Mouse (Mus musculus) heart, postnatal 36 days (tissue): ENCODE results near the gene Adam17. TPM values are rescaled to one million over a fixed set of nuclear protein-coding genes. Genes with fewer than 3 reads are reported as not detected.

Experiments
- DNase-seq, 2 experiments: peaks; one replicate each; pipeline ENCODE4 v3.0.0; 2021 to 2022
- intact Hi-C: fragments of 180-260 bp; cut with DNase I; formaldehyde crosslinking; loops from one replicate; pipeline ENCODE4 v1.15.1; 2025
- total RNA-seq, 2 experiments: library from RNA; stranded (reverse); gene quantifications; 2 replicates each; pipeline ENCODE4 v1.2.3; 2021

Adam17 gene
- total RNA-seq, 2 experiments from 2014 or later: 48.2 to 54.3 TPM

DNA sequence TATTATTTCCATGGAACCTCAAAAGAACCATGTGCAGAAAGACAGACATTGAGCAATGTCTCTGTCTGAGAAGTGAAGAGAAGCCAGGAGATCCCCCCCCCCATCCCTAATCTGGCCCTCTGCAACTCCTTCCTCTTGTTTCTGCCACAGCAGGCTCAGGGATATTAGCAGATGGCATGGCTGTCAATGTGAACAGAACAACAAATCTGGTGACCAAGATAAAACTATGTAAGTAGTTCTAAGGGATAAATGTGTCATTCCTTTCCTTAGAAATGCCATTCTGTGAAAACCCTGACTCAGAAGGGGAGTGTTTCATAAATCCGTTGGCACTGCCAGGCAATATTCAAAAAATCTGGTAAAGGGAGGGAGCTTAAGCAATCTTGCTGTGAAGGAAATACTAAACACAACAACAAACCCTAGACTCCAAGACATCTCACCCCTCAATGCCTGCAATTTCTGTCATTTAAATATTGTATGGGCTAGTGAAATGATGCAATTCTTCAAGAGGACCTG, 96.0 kb downstream of the Adam17 start:
- DNase-seq: no peak
- intact Hi-C loops: no loop called here

DNA sequence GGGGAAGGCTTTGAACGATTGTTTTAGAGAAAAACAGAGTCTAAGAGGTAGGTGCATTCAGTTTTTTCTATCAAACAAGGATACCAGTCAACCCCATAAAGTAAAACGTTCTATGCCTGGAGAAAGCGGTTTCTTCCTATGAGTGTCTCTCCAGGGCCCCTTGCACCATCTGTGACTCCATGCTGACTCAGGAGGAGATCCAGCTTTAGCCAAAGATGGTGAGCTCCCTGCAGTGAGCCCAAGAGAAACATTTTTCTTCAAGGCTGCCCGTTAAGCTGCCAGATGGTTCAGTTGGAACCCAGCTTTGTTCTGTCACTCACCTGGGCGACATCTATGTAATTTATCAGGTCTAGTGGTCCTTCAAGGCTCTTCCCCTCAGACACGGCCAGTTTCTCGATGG, 99.0 kb downstream of the Adam17 start:
- DNase-seq: no peak
- intact Hi-C loops: no loop called here

Other genes starting within 250 kb of the Adam17 start
- 10 to 100 TPM; 37.3 to 37.7 TPM for gene Cpsf3, start 88.2 kb downstream of the Adam17 start, total RNA-seq
- gene Itgb1bp1, start 87.3 kb downstream of the Adam17 start, total RNA-seq: 10 to 100 TPM; 44.6 to 44.9 TPM
- 10 to 100 TPM; 12.2 to 17.4 TPM for gene Iah1, start 57.2 kb downstream of the Adam17 start, total RNA-seq
- gene Ywhaq, start 44.0 kb upstream of the Adam17 start, total RNA-seq: 10 to 100 TPM; 62.2 to 68.0 TPM